Mouse (Mus musculus): ENCODE measurements around the gene Fam83f. TPM values are rescaled to one million over a fixed set of nuclear protein-coding genes. Genes with fewer than 3 reads are reported as not detected.
A peak's percentile ranks its signal among the peaks of the same experiment; 100 is the strongest.

The Fam83f gene
- polyA plus RNA-seq, 1 experiment from 2014 or later: 0.09 TPM

- Histone ChIP-seq H3K9me3 (no peaks in the 10 kb centered on the region), H3K4me1 (replicated peaks) (peaks cover 30% of the 10 kb centered on the region), H3K4me2 (no peak overlapping the region), H3K36me3 (no peaks in the 10 kb centered on the region), H3K4me3 (no peak overlapping the region), H3K27ac (replicated peaks) (peak overlapping the region; percentile 62), H3K9ac (no peak overlapping the region), H3K27me3 (no peaks in the 10 kb centered on the region)
- WGBS: 39% methylated on average over 8 of the region's 8 CpGs
- peak; percentile 81 for ATAC-seq (ENCODE audit: low FRiP score, low read depth)
Measured at GRCm38 (mm10) chr15:80679515-80680215, 8.0 kb downstream of the Fam83f start.

- Histone ChIP-seq H3K27ac (replicated peaks) (peak overlapping the region; percentile 62; the same call in 1 of the 2 replicates), H3K9me3 (no peaks in the 10 kb centered on the region), H3K27me3 (no peaks in the 10 kb centered on the region), H3K36me3 (no peaks in the 10 kb centered on the region), H3K4me1 (replicated peaks) (peaks cover 38% of the 10 kb centered on the region), H3K4me3 (no peak overlapping the region), H3K9ac (no peak overlapping the region), H3K4me2 (no peak overlapping the region)
- no peak for ATAC-seq (ENCODE audit: low FRiP score, low read depth)
- 68% methylated on average over 7 of the region's 7 CpGs for WGBS
Measured at GRCm38 (mm10) chr15:80680347-80681030, 8.8 kb downstream of the Fam83f start.

GRCm38 (mm10) chr15:80681466-80681881 lies 9.8 kb downstream of the Fam83f start:
- 59% methylated on average over 4 of the region's 4 CpGs for WGBS
- ATAC-seq (ENCODE audit: low FRiP score, low read depth): no peak
- peaks cover 46% of the 10 kb centered on the region for H3K4me1 ChIP-seq (replicated peaks)

GRCm38 (mm10) chr15:80682343-80682742 lies 10.7 kb downstream of the Fam83f start:
- no peak overlapping the region for H3K4me3 ChIP-seq
- WGBS: 87% methylated on average over 8 of the region's 8 CpGs

More at GRCm38 (mm10) chr15:80681466-80681881, 9.8 kb downstream of the Fam83f start:
- no peaks in the 10 kb centered on the region for H3K9me3 ChIP-seq
- no peak overlapping the region for H3K27ac ChIP-seq (replicated peaks)
- H3K4me3 ChIP-seq: no peak overlapping the region
- no peak overlapping the region for H3K4me2 ChIP-seq
- no peaks in the 10 kb centered on the region for H3K36me3 ChIP-seq
- no peak overlapping the region for H3K9ac ChIP-seq
- no peaks in the 10 kb centered on the region for H3K27me3 ChIP-seq

DNA sequence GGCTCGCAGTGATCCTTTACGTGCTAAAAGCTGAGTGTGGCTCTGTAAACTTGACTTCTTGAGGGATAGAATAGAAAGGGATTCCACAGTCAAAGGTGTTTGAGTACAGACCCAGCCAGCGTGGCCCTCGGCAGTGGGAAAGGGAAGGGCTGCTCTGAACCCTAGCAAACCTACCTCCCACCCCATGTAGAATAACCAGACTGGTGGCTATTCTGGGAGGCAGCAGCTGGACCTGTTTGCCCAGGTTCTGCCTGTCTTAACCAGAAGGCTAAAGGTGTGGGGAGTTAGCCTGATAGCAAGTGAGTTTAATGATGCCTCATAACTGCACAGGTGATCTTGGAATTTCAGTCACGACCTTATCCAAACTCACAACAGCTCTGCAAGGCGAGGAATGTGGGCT lies 11.5 kb downstream of the Fam83f start:
- 90% methylated on average over 6 of the region's 6 CpGs for WGBS
- H3K27me3 ChIP-seq: no peaks in the 10 kb centered on the region; the same call in 1 of the 2 replicates
- no peak overlapping the region for H3K9ac ChIP-seq
- H3K4me3 ChIP-seq: no peak overlapping the region
- no peak overlapping the region for H3K4me2 ChIP-seq
- no peaks in the 10 kb centered on the region for H3K9me3 ChIP-seq
- H3K4me1 ChIP-seq (replicated peaks): peaks cover 46% of the 10 kb centered on the region
- no peak overlapping the region for H3K27ac ChIP-seq (replicated peaks)
- no peak for ATAC-seq (ENCODE audit: low FRiP score, low read depth)
- no peaks in the 10 kb centered on the region for H3K36me3 ChIP-seq

More at GRCm38 (mm10) chr15:80682343-80682742, 10.7 kb downstream of the Fam83f start:
- Histone ChIP-seq H3K36me3 (no peaks in the 10 kb centered on the region), H3K27ac (replicated peaks) (no peak overlapping the region), H3K4me1 (replicated peaks) (peaks cover 46% of the 10 kb centered on the region), H3K9me3 (no peaks in the 10 kb centered on the region), H3K4me2 (no peak overlapping the region), H3K27me3 (no peaks in the 10 kb centered on the region; the same call in 1 of the 2 replicates), H3K9ac (no peak overlapping the region)
- no peak for ATAC-seq (ENCODE audit: low FRiP score, low read depth)

DNA sequence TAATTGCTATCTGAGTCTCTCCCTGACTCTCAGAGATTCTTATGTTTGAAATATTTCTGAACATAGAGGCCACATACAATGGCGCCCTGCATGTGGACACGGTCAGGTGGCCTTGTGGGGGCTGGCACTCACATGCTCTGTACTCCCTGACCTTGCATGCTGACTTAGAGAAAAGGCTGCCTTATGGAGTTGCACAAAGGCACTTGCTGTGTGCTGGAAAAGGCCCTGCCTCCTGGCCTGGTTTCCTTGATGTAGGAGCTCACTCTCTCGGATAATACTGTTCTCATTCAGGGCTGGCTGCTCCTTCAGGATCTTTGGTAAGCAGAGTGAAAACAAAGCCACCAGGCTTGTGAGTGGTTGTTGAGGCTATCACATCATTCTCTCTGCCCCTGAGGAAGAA lies 12.3 kb downstream of the Fam83f start:
- no peak overlapping the region for H3K27ac ChIP-seq (replicated peaks)
- peaks cover 46% of the 10 kb centered on the region for H3K4me1 ChIP-seq (replicated peaks)
- WGBS: 46% methylated on average over 3 of the region's 3 CpGs
- ATAC-seq (ENCODE audit: low FRiP score, low read depth): no peak
- no peaks in the 10 kb centered on the region for H3K36me3 ChIP-seq
- H3K4me3 ChIP-seq: no peak overlapping the region
- no peaks in the 10 kb centered on the region; the same call in 1 of the 2 replicates for H3K27me3 ChIP-seq
- no peaks in the 10 kb centered on the region for H3K9me3 ChIP-seq
- H3K9ac ChIP-seq: no peak overlapping the region
- no peak overlapping the region for H3K4me2 ChIP-seq

DNA sequence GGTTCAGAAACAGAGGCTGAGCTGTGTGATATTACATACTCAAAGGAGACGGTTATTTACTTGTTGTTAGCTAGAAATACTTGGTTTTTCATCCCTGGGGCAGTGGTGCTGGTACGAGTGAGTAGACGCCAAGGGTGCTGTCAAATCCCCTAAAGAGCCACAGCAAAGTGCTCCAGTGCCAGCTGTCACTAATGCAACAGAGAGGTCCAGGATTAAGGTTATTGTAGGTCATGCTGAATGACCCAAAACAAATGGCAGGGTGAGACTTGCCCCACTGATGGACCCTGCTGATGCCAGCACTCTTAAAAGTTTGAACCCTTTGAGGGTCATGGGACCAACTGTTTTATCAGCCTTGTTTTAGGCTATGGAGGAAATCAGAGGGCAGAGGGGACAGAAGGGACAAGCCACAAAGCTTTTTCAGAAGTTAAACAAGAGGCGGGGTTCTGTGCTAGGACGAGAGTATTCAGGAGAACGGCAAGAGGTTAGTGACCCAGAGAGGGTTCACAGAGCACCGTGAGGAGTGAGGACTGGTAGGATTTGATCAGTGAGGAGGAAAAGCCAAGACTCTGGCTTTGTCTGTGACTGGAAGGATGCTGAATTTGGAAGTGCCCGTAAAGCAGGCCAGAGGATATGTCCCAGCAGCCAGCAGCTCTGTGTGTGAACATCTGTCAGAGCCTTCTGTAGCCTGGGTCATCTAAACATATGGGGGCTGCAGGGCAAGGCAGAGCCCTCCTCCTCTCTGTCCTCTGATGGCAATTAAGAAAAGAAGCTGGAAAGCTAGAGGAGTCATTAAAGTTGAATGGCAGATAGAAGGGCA lies 13.3 kb downstream of the Fam83f start:
- H3K9me3 ChIP-seq: no peaks in the 10 kb centered on the region
- no peak overlapping the region for H3K4me3 ChIP-seq
- ATAC-seq (ENCODE audit: low FRiP score, low read depth): 0 out of 2 replicates have a peak, but pooled peaks have one; percentile 25
- no peak overlapping the region for H3K4me2 ChIP-seq
- no peaks in the 10 kb centered on the region for H3K36me3 ChIP-seq
- H3K9ac ChIP-seq: no peak overlapping the region
- peaks cover 36% of the 10 kb centered on the region for H3K4me1 ChIP-seq (replicated peaks)
- H3K27ac ChIP-seq (replicated peaks): peak overlapping the region; percentile 11; the same call in 1 of the 2 replicates
- no peaks in the 10 kb centered on the region; the same call in 1 of the 2 replicates for H3K27me3 ChIP-seq
- WGBS: 22% methylated on average over 8 of the region's 8 CpGs

- H3K4me2 ChIP-seq: no peak overlapping the region
- 0 out of 2 replicates have a peak, but pooled peaks have one; percentile 38 for ATAC-seq (ENCODE audit: low FRiP score, low read depth)
- 30% methylated on average over 7 of the region's 7 CpGs for WGBS
Measured at GRCm38 (mm10) chr15:80685603-80685895, 13.9 kb downstream of the Fam83f start.

DNA sequence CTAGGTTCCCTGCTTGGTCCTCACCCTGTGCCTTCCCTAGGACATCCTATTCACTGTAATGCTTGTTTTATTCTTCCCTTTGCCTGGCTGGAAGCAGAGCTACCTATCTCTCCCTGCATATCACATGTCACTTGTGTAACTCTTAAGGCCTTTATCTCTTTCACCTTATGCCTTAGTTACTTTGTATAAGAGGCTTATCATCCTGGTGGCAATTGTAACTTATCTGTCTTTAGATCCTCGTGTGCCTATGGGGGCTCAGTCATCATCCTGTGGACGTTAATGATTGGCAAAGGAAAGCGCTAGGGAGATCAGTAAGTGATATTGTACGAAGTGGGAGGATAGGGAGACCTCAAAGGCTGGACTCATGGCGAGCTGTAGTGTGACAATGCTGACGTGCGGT lies 16.9 kb downstream of the Fam83f start:
- H3K36me3 ChIP-seq: no peaks in the 10 kb centered on the region
- H3K9me3 ChIP-seq: no peaks in the 10 kb centered on the region
- H3K4me3 ChIP-seq: no peak overlapping the region
- H3K9ac ChIP-seq: no peak overlapping the region
- ATAC-seq (ENCODE audit: low FRiP score, low read depth): no peak
- H3K27ac ChIP-seq (replicated peaks): no peak overlapping the region
- H3K4me2 ChIP-seq: no peak overlapping the region
- peaks cover 32% of the 10 kb centered on the region for H3K4me1 ChIP-seq (replicated peaks)
- 73% methylated on average over 7 of the region's 7 CpGs for WGBS
- no peaks in the 10 kb centered on the region; the same call in 1 of the 2 replicates for H3K27me3 ChIP-seq

More at GRCm38 (mm10) chr15:80685603-80685895, 13.9 kb downstream of the Fam83f start:
- Histone ChIP-seq H3K36me3 (no peaks in the 10 kb centered on the region), H3K4me1 (replicated peaks) (peaks cover 31% of the 10 kb centered on the region), H3K27ac (replicated peaks) (peak overlapping the region; percentile 11; the same call in 1 of the 2 replicates), H3K9me3 (no peaks in the 10 kb centered on the region), H3K27me3 (no peaks in the 10 kb centered on the region; the same call in 1 of the 2 replicates), H3K9ac (no peak overlapping the region), H3K4me3 (no peak overlapping the region)

DNA sequence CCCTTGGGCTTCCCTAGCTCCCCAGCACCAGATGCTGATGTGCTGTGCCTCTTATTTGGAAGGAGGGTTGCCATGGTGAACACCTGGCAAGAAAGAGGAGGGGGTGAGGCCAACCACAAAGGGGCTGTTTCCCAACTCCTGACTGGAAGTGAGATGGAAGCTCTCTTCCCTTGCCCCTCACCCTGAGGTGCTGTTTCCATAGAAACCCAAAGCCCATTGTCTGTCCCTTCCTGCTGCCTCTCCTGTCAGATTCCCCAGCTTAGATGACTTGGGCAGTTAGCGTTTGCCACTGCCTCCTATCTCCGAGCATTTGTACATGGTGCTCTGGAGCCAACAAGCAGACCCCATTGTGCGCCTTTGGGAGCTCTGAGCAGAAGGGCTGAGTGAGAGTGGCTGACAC lies 21.8 kb downstream of the Fam83f start:
- Histone ChIP-seq H3K9me3 (no peaks in the 10 kb centered on the region), H3K4me2 (no peak overlapping the region), H3K36me3 (no peaks in the 10 kb centered on the region), H3K4me3 (no peak overlapping the region), H3K4me1 (replicated peaks) (peaks cover 24% of the 10 kb centered on the region), H3K9ac (no peak overlapping the region), H3K27ac (replicated peaks) (peak overlapping the region; percentile 6), H3K27me3 (no peaks in the 10 kb centered on the region)
- peak; percentile 43; the same call in 1 of the 2 replicates for ATAC-seq (ENCODE audit: low FRiP score, low read depth)
- 22% methylated on average over 3 of the region's 3 CpGs for WGBS

- ATAC-seq (ENCODE audit: low FRiP score, low read depth): peak; percentile 58
- Histone ChIP-seq H3K4me1 (replicated peaks) (peaks cover 24% of the 10 kb centered on the region), H3K27me3 (no peaks in the 10 kb centered on the region), H3K4me3 (no peak overlapping the region), H3K9me3 (no peaks in the 10 kb centered on the region), H3K36me3 (no peaks in the 10 kb centered on the region), H3K9ac (no peak overlapping the region), H3K27ac (replicated peaks) (peak overlapping the region; percentile 6; the same call in 1 of the 2 replicates), H3K4me2 (peak overlapping the region; percentile 25)
- WGBS: 23% methylated on average over 11 of the region's 11 CpGs
Measured at GRCm38 (mm10) chr15:80694125-80694910, 22.7 kb downstream of the Fam83f start.
